Comparison of ENCODE assay signal across 11 mouse cellular contexts in genomic region chr13:73264166-73264735, GRCm38 (mm10). TPM values are rescaled to one million over a fixed set of nuclear protein-coding genes. Genes with fewer than 3 reads are reported as not detected.
DNase-seq lines count a peak whose midpoint lies in the region; ATAC-seq and TF ChIP-seq lines count a peak whose summit lies in the region.
"Had no signal": no experiment of that assay in that cellular context is flagged by ENCODE, and none has a peak within 500 bp of the region (broad histone marks: within the 10 kb centered on the region; RNA-seq: fewer than 3 reads in every experiment).

No protein-coding gene starts in this region.

- 4% methylated on average over 29 of the region's 29 CpGs for WGBS in lung, embryonic 14.5 days
- WGBS in embryonic facial prominence, embryonic 11.5 days: 2% methylated on average over 29 of the region's 29 CpGs
- 2% methylated on average over 29 of the region's 29 CpGs for WGBS in hindbrain, embryonic 11.5 days
- 5% methylated on average over 29 of the region's 29 CpGs for WGBS in midbrain, postnatal 0 days

- H3K4me1 ChIP-seq in lung, embryonic 14.5 days (ENCODE audit: insufficient read depth): no peaks in the 10 kb centered on the region
- H3K4me1 ChIP-seq in embryonic facial prominence, embryonic 11.5 days (ENCODE audit: control insufficient read depth, insufficient read depth, low read length): peaks cover 10% of the 10 kb centered on the region; the same call in 1 of the 2 replicates
- peaks cover 17% of the 10 kb centered on the region for H3K4me1 ChIP-seq in hindbrain, embryonic 11.5 days (replicated peaks; ENCODE audit: control insufficient read depth, insufficient read depth, low read length)
- peaks cover 8% of the 10 kb centered on the region; the same call in 1 of the 2 replicates for H3K4me1 ChIP-seq in midbrain, postnatal 0 days (ENCODE audit: insufficient read depth, low read length)

- ATAC-seq in lung, embryonic 14.5 days (ENCODE audit: insufficient read depth): no peak
- no peak for ATAC-seq in embryonic facial prominence, embryonic 11.5 days (replicated peaks; ENCODE audit: insufficient number of reproducible peaks, low FRiP score, low TSS enrichment, low read depth)
- no peak for ATAC-seq in hindbrain, embryonic 11.5 days (ENCODE audit: low FRiP score)
- ATAC-seq in midbrain, postnatal 0 days (ENCODE audit: low FRiP score): no peak
- ATAC-seq: inflammation-experienced regulatory T-cells, adult 6 months had no signal

- TF ChIP-seq CTCF in lung, embryonic 14.5 days (IDR thresholded peaks at IDR 0.05; ENCODE audit: low read depth): no peak
- TF ChIP-seq CTCF in midbrain, postnatal 0 days (IDR thresholded peaks at IDR 0.05): no peak

- H3K4me2 ChIP-seq in lung, embryonic 14.5 days: peak overlapping the region; percentile 43; the same call in 1 of the 2 replicates
- H3K4me2 ChIP-seq in embryonic facial prominence, embryonic 11.5 days (ENCODE audit: low read depth, low read length): peak overlapping the region; percentile 10; the same call in 1 of the 2 replicates
- peak overlapping the region; percentile 50; the same call in 1 of the 2 replicates for H3K4me2 ChIP-seq in hindbrain, embryonic 11.5 days (replicated peaks; ENCODE audit: low read depth, low read length)
- H3K4me2 ChIP-seq in midbrain, postnatal 0 days (ENCODE audit: low read depth, low read length, poor library complexity, severe bottlenecking): no peak overlapping the region

- H3K9me3 ChIP-seq in lung, embryonic 14.5 days (ENCODE audit: low read depth, low read length): no peaks in the 10 kb centered on the region
- no peaks in the 10 kb centered on the region for H3K9me3 ChIP-seq in embryonic facial prominence, embryonic 11.5 days (replicated peaks; ENCODE audit: control insufficient read depth, low read length)
- H3K9me3 ChIP-seq in hindbrain, embryonic 11.5 days (ENCODE audit: control insufficient read depth, low read length): no peaks in the 10 kb centered on the region
- H3K9me3 ChIP-seq in midbrain, postnatal 0 days (ENCODE audit: low read length): no peaks in the 10 kb centered on the region

- no peak for DNase-seq in lung, embryonic 14.5 days
- no peak for DNase-seq in lung, postnatal 25 days (ENCODE audit: low spot score)
- peak; percentile 14 for DNase-seq in embryonic facial prominence, embryonic 11.5 days (ENCODE audit: low spot score)
- DNase-seq in hindbrain, embryonic 11.5 days (ENCODE audit: low spot score): no peak
- no peak for DNase-seq in midbrain, postnatal 0 days (ENCODE audit: low spot score)
- no peak for DNase-seq in cerebellum, adult 9-10 months
- DNase-seq in layer of hippocampus, adult 9-10 months (ENCODE audit: low spot score): no peak
- DNase-seq in left cerebral cortex, postnatal 10 days (ENCODE audit: extremely low spot score in 1 of 2, low spot score in 2 of 2): no peak

- peaks cover 99% of the 10 kb centered on the region for H3K27me3 ChIP-seq in lung, embryonic 14.5 days (ENCODE audit: insufficient read depth, low read length)
- peaks cover 94% of the 10 kb centered on the region for H3K27me3 ChIP-seq in embryonic facial prominence, embryonic 11.5 days (ENCODE audit: control insufficient read depth, insufficient read depth, low read length)
- H3K27me3 ChIP-seq in hindbrain, embryonic 11.5 days (ENCODE audit: control insufficient read depth, insufficient read depth, low read length): peaks cover 94% of the 10 kb centered on the region
- H3K27me3 ChIP-seq in midbrain, postnatal 0 days (ENCODE audit: insufficient read depth, low read length): peaks cover 83% of the 10 kb centered on the region

- H3K36me3 ChIP-seq in lung, embryonic 14.5 days (ENCODE audit: insufficient read depth): no peaks in the 10 kb centered on the region
- no peaks in the 10 kb centered on the region for H3K36me3 ChIP-seq in embryonic facial prominence, embryonic 11.5 days (replicated peaks; ENCODE audit: control insufficient read depth, insufficient read depth, low read depth, low read length)
- H3K36me3 ChIP-seq in hindbrain, embryonic 11.5 days (ENCODE audit: control insufficient read depth, insufficient read depth, low read length): no peaks in the 10 kb centered on the region
- no peaks in the 10 kb centered on the region for H3K36me3 ChIP-seq in midbrain, postnatal 0 days (ENCODE audit: insufficient read depth, low read length)

- H3K4me3 ChIP-seq in lung, embryonic 14.5 days (ENCODE audit: low read depth, low read length): no peak overlapping the region
- 0 out of 2 replicates have a peak overlapping the region, but pooled peaks have one; percentile 6 for H3K4me3 ChIP-seq in embryonic facial prominence, embryonic 11.5 days (ENCODE audit: low read depth, low read length)
- peak overlapping the region; percentile 22; the same call in 1 of the 2 replicates for H3K4me3 ChIP-seq in hindbrain, embryonic 11.5 days (ENCODE audit: low read depth, low read length)
- peak overlapping the region; percentile 2; the same call in 1 of the 2 replicates for H3K4me3 ChIP-seq in midbrain, postnatal 0 days (ENCODE audit: low read depth, low read length)
- H3K4me3 ChIP-seq: erythroblast, embryonic 14.5 days had no signal

- intact Hi-C loops in left cerebral cortex, postnatal 10 days (cut with DNase I): loop anchor here (5.0 to 10.0 kb wide), 3 partner anchors 622 to 1307 kb away; no protein-coding TSS in a partner anchor

- H3K9ac ChIP-seq in lung, embryonic 14.5 days: no peak overlapping the region
- H3K9ac ChIP-seq in embryonic facial prominence, embryonic 11.5 days (replicated peaks; ENCODE audit: low read length): no peak overlapping the region
- H3K9ac ChIP-seq in hindbrain, embryonic 11.5 days (ENCODE audit: low read depth, low read length): no peak overlapping the region
- H3K9ac ChIP-seq in midbrain, postnatal 0 days (replicated peaks; ENCODE audit: low read length, poor library complexity, severe bottlenecking): no peak overlapping the region

- no peak overlapping the region for H3K27ac ChIP-seq in lung, embryonic 14.5 days (ENCODE audit: low read depth)
- no peak overlapping the region for H3K27ac ChIP-seq in embryonic facial prominence, embryonic 11.5 days (replicated peaks; ENCODE audit: low read depth, low read length)
- no peak overlapping the region for H3K27ac ChIP-seq in hindbrain, embryonic 11.5 days (ENCODE audit: low read depth, low read length)
- H3K27ac ChIP-seq in midbrain, postnatal 0 days (ENCODE audit: low read depth, low read length): no peak overlapping the region

RNA-seq across cellular contexts. Expression of gene Irx4, which starts 4.0 kb away (rescaled TPM):
- polyA plus RNA-seq in lung, embryonic 14.5 days (2014; fragmentation: Nextera tagmentation; extraction: Ambion mirVana): not detected in 2 replicates
- polyA plus RNA-seq in embryonic facial prominence, embryonic 11.5 days (2014; fragmentation: Nextera tagmentation; extraction: Ambion mirVana): 2.1 and 2.8 TPM in 2 replicates
- polyA plus RNA-seq in hindbrain, embryonic 11.5 days (2014; fragmentation: Nextera tagmentation; extraction: Ambion mirVana): 3.9 and 4.1 TPM in 2 replicates
- total RNA-seq in midbrain, postnatal 0 days (2014; rRNA removed): 2.8 and 2.9 TPM in 2 replicates
- 0.63 and 1.0 TPM in 2 replicates for polyA plus RNA-seq in midbrain, postnatal 0 days (2015; fragmentation: Nextera tagmentation; extraction: Ambion mirVana)
- not detected for total RNA-seq in left cerebral cortex, postnatal 10 days (2021)
- total RNA-seq: liver, adult 2 months had no signal
- polyA plus RNA-seq: erythroblast, embryonic 14.5 days; inflammation-experienced regulatory T-cells, adult 6 months; liver, adult 2 months had no signal
